Mouse (Mus musculus): ENCODE data around the gene Nt5c2. TPM values are rescaled to one million over a fixed set of nuclear protein-coding genes. Genes with fewer than 3 reads are reported as not detected.

Nt5c2 gene
- total RNA-seq, 4 experiments from 2014 or later: 72.5 to 101 (median 83.1) TPM

DNA sequence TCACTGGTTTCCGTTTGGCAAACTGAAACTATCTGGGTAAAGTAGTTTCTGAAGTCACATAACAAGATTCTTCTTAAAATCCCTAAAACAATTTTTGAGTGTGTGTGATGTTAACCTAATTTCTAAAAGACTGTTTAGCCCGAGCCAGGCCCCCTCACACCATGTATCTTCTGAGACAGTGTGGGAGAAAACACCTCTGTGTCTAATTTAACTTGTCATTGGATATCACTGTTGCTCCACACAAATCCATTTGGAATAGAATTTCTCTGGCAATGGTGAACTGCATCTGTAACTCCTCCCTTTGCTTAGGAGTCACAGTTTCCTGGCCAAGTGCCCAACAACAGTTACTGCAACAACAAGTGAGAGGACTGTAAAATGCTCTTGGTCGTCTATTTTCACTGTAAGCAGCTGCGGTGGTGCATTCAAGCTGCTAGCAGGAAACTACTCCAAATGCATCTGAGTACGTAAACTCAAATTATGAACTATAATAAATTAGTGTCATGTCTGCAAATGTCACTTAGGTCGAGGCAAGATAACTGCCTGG lies 85.8 kb downstream of the Nt5c2 start:
- peak in 1 of 2 experiments; percentile 40 for DNase-seq (ENCODE audit: low spot score in 2 of 2)

DNA sequence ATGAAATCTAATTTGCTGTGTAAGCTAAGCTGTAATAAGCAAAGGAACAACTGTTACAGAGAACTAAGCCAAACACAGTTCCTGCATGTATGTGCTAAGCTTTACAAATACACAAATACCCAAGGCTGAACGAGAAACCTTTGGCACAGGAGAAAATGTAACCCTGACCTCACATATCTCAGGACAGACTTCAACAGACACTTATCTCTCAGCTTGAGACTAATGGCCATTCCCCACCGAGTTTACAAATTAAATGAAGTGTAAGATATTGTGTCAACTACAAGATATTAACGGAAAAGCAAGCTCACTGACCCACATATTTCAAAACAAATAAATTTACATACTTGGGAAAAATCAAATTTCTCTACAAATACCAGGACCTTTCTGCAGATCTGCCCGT lies 86.8 kb downstream of the Nt5c2 start:
- no peak for DNase-seq (ENCODE audit: low spot score in 2 of 2)

DNA sequence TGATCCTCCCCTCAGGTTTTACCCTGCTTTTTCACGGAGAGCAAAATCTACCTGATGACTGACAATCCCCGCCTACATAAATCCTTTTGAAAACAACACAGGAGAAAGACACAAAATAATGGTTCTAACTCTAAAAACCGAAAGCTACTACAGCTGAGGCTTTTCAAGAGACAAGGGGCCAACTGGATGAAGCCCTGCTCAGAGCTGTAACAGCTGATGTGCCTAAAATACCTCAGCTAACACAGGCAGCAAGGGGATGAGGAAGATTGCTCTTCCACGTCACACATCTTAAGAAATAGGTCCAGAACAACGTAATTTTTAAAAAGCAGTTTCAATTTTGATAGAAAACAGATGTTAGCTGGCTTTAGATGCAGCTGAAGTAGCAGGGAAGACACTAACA lies 88.0 kb downstream of the Nt5c2 start:
- no peak for DNase-seq (ENCODE audit: low spot score in 2 of 2)

DNA sequence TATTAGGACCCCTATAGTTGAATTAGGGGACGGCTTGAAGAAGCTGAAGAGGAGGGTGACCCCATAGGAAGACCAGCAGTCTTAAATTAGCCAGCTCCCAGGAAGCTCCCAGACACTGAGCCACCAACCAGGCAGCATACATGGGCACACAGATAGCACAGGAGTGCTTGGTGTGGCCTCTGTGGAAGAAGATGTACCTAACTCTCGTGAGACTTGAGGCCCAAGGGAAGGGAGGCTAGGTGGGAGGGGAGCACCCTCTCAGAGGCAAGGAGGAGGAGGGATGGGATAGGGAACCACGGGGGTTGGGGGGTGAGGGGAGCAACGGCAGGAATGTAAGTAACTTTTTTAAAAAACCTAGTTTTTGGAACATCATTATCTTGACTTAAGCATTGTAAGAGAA lies 88.6 kb downstream of the Nt5c2 start:
- no peak for DNase-seq (ENCODE audit: low spot score in 2 of 2)

DNA sequence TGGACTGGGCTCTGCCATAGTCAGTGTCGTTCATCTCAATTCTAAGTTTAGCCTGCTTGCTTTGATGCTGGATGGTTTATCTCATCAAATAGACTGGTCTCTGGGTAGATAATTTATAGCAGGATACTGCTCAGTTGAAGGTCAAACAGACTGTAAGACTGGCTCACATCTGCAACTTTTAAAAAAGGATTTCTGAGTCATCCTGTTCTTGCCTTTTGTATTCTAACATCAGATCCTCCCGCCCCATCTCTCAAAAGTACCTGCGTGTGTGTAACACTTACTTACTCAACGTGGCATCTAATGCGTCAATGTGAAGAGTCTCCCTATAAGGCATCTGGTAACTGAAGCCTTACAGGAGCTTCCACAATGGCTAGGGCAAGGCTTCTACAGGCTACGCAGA lies 94.4 kb downstream of the Nt5c2 start:
- no peak for DNase-seq (ENCODE audit: low spot score in 2 of 2)

DNA sequence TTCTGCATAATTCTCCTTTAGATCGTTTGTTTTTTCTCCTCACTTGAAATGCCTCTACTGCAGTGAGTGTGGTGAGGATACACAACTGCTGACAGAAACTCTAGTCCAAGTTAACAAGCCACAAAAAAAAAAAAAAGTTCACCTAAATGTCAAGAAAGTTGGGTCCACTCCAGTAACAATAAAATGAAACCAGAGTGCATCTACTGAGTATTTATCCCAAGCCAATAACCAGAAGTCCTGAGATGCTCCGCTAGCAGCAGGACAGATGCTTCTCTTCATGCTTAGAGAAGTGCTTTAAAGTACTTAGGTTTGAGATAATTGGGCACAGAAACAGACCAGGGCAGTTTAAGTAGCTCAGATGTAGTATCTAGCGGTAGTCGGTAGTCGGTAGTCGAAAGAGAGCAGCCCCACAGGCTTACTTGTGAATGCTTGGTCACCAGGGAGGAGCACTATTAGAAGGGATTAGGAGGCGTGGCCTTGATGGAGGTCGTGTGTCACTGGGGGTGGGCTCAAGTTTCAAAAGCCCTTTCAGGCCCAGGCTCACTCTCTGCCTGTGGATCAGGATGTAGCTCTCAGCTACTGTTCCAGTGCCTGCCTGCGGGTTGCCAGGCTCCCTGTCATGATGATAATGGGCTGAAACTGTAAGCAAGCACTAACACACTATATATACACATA lies 99.4 kb downstream of the Nt5c2 start:
- DNase-seq (ENCODE audit: low spot score in 2 of 2): no peak

DNA sequence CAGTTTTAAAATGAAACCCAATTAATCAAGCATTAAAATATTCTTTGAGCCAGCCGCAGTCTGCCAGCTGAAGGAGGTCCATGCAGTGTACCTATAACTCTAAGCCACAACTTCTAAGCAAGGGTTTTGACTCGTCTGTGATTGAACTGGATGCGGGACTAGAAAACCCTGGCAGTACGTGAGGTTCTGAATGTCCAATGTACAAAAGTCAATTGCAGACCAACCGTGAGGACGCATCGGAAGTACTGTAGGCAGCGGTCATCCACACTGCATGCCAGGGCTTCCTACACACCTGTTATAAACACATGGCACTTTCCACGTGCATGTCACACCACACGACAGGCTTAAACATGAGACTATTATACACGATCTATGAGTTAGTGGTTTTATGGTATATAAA lies 101.3 kb downstream of the Nt5c2 start:
- no peak for DNase-seq (ENCODE audit: low spot score in 2 of 2)

DNA sequence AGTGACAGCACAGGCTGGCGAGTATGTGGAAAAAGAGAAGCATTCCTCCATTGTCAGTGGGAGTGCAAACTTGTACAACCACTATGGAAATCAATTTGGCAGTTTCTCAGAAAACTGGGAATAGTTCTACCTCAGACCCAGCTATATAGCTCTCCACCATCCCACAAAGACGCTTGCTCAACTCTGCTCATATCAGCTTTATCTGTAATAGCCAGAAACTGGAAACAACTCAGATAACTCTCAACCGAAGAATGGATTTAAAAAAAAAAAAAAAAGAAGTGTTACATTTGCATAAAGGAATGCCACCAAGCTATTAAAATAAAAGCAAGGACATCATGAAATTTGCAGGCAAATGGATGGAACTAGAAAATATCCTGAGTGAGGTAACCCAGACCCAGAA lies 103.5 kb downstream of the Nt5c2 start:
- DNase-seq (ENCODE audit: low spot score in 2 of 2): no peak

DNA sequence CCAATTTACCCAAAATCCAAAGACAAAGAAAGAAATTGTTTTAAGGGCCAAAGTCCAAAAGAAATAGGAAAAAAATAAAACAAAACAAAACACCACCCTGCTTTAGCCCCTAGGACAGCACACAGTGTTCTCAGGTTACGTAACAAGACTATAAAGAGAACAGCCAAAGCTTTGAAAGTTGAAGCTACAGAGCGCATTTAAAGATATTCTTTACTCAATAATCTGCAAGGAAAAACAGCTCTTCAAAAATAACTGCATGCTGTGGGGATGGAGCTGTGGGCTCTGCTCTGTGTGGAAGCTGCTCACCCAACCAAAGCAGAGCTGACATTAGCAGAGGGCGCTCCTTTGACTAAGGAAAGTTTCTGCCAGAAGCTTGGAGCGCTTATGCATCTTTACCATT lies 106.0 kb downstream of the Nt5c2 start:
- DNase-seq (ENCODE audit: low spot score in 2 of 2): peak in 1 of 2 experiments; percentile 43

DNA sequence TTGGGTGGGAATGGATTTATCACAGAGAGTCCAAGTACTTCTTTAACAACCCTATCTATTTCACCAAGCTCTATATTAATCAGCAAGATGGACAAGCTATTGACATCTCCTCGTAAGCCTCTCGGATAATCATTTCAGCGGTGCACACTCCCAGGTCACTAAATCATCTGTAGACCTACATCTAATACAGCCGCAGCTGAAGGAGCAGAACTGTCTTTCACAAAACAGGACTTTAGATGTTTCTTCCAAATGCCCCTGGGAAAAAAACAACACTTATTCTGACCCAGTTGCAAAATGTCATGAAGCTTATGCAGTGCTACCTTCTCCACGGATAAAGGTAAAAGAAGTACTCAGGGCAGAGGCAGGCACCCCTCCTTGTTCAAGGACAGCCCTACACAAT lies 106.7 kb downstream of the Nt5c2 start:
- no peak for DNase-seq (ENCODE audit: low spot score in 2 of 2)

DNA sequence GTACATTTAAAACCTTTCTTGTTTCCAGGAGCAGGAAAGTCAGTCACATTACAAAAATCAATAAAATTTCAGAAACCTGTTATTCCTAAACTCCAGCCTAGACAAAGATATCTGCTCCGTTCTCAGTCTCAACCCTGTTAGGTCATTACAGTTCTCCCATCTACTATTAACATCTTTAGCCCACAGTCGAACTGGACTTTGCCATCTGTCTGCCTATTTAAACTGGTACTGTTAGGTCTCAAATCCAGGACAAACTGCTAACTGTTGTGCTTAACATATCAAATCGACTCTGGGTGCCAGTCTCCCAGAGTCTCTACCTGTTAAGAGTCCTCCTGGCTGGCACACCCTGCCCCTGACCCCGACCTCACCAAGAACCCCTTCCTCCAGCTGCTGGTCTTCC lies 109.0 kb downstream of the Nt5c2 start:
- DNase-seq (ENCODE audit: low spot score in 2 of 2): no peak

DNA sequence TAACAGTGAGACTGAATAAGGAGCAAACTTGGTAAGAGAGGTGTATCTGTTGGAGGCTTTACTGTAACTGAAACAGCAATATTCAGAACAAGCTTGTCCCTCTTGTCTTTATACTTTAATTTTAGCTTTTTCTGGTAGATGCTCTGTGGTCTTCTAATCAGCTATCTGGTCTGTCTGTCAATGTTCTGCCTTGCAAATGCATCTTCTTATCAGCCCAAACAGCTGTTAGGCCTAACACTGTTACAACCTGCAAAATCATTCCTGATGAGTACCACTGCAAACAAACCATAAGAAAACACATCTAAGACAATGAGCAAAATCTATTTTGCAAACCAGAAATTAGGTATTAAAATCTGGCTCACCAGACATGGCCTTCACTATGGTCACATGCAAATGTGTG lies 109.6 kb downstream of the Nt5c2 start:
- no peak for DNase-seq (ENCODE audit: low spot score in 2 of 2)

DNA sequence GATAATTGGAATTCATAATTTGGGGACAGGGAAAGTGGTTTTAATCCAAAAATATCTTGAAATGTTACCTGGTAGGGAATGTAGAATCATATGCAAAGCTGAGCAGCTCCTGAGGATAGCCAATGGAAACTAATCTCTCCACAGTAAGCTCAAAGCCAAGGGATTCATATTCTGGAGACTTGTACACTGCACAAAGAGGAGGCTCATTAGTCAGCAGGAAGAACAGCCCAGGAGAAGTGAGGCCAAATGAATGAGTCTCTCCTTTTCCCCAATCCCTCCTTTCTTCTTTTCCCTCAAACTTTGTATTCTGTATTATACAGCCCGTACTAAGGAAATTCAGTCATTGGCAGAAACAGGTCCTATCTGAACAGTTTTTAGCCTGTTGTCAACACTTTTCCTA lies 110.0 kb downstream of the Nt5c2 start:
- DNase-seq (ENCODE audit: low spot score in 2 of 2): no peak

DNA sequence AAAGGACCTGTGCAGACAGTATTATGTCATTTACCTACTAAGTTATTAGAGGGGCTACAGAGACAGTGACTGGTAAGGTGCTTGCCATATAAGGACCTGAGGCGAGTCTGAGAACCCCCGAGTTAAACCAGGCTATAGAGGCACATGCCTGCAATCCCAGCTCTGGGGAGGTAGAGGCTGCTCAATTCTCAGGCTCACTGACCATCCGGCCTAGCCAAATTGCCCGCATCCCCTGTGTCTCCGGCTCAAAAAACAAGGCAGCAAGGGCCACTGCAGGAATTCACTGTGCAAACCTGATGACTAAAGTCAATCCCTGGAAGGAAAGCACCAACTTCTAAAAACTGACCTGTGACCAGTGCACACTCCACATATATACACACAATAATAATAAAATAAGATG lies 111.6 kb downstream of the Nt5c2 start:
- DNase-seq (ENCODE audit: low spot score in 2 of 2): no peak

DNA sequence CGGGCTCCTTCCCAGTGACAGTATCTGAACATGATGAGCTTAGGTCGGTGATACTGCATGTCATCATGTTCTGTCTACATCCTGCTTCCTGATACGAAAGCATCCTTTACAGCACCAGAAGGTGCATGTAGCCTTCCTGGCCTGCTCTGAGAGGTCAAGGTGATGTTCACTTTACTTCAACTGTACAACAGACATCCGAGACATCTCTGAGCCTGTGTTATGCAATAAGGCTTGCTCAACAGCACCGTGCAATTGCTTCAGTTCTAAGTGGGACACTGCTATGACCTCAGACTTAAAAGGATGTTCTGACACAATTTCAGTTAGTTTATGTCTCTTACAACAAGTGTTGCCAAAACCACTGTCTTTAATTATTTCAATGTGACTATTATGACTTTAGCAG lies 113.6 kb downstream of the Nt5c2 start:
- no peak for DNase-seq (ENCODE audit: low spot score in 2 of 2)

DNA sequence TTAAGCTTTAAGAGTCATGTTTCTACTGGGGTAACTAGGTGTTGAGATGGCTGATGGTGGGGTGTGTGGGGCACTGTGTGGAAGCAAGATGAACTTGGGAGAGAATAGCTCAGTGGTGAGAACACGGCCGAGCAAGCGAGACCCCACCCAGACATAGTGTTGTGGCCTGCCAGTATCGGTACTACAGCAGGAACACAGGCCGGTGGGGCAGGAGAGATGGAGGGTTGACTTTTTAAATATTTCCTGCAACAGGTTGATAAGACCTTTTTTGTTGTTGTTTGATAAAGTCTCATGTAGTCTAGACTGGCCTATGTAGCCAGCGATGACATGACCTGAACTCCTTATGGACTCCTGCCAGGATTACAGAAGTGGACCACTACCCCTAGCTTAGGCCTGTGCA lies 114.2 kb downstream of the Nt5c2 start:
- DNase-seq (ENCODE audit: low spot score in 2 of 2): no peak

DNA sequence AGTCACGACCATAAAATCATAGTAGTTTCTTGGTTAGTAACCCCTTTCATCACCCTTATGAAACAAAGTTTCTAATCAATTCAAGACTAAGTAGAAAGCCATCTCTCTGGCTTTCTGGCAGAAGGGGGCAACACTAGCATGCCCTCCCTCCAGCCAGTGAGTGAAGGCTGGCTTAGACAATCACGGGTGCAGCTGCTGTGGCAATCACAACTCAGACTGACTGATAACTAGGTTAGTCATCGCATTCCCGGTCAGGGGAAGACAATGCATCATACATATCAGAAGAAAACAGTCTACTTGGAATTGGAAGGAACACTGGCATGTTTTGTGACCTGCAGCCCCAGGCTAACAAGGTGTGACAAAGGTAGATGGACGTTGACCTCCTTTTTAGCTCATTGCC lies 115.1 kb downstream of the Nt5c2 start:
- no peak for DNase-seq (ENCODE audit: low spot score in 2 of 2)

DNA sequence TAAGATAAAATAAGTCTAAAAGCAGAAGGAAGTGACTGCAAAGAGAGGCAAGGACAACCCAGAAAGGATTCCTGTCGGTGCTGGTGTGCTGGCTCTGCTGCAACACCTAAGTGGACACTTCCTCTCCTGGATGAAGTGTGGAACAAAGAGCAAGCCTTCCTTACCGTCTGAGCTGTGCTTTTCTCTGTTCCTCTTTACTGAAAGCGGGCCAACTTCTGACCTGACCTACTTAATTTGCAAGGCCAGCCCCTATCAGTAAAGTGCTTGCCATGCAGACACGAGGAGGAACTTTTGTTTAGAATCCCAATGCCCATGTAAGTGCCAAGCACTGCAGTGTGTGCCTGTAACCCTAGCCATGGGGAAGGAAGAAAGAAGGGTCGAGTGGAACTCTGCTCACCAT lies 115.6 kb downstream of the Nt5c2 start:
- DNase-seq (ENCODE audit: low spot score in 2 of 2): no peak

DNA sequence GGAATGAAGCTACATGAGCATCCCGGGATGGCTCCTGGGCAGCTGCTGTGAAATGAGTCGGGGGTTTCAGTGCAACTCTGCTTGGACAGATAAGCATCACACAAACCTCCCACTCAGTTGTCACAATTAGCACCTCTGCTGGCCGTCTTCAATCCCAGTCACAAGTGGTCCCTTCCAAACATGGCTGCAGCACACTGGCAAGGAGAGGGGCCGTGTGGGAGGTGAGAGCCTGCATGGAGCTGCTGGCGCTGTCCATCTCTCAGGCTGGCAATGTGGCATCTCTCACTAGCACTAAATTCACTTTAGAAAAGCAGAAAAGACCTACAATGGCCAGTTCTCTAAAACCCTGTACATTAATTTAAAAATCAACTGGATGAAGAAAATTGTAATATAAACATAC lies 116.7 kb downstream of the Nt5c2 start:
- no peak for DNase-seq (ENCODE audit: low spot score in 2 of 2)

DNA sequence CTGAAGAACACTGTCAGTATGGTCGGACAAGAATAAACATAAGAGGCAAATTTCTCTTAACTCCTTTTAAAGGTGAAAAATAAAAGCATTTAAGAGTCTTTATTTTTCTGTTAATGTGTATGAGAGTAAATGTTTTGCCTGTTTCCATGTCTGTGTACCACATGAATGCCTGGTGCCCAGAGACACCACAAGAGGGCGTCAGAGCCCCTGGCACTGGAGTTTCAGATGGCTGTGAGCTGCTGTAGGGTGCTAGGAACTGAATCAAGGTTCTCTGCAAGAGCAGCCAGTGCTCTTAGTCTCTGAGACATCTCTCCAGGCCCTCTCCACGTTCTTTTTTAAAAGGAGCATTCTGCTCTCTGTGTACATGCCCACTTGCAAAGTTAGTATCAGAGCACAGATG lies 117.8 kb downstream of the Nt5c2 start:
- no peak for DNase-seq (ENCODE audit: low spot score in 2 of 2)

DNA sequence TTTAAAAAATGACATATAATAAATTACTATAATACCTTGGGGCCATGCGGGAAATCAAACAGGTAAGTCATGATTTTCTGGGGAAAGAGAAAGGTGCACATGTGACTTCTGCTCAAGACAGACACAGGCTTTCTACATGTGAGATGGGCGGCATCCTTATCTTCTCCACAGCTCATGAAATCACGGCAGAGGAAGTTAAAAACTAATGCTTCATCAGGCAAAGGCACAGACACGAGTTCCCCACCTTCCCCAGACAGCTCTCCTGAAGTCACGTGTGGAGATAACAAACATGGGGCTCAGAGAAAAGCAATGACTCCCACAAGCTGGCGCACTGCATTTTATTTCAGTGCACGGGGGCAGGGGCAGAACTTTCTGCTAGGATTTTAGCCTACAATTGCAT lies 121.5 kb downstream of the Nt5c2 start:
- DNase-seq (ENCODE audit: low spot score in 2 of 2): no peak

DNA sequence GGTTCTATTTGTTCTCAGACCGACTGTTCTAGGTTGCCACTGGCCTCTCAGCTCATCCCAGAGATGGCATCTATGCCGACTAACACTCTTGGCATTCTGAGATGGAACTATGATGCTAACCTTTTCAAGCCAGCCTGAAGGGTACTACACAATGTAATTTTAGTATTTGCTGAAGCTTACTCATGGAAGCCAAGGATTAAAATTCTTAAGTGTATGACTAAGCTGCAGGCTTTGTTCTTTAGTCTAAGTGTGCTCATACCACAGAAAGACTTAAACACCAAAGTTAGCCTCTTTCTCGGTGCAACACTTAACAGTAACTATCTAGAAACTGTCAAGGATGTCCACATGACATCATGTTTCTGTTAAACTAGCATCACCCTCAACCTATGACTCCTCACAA lies 122.1 kb downstream of the Nt5c2 start:
- no peak for DNase-seq (ENCODE audit: low spot score in 2 of 2)

DNA sequence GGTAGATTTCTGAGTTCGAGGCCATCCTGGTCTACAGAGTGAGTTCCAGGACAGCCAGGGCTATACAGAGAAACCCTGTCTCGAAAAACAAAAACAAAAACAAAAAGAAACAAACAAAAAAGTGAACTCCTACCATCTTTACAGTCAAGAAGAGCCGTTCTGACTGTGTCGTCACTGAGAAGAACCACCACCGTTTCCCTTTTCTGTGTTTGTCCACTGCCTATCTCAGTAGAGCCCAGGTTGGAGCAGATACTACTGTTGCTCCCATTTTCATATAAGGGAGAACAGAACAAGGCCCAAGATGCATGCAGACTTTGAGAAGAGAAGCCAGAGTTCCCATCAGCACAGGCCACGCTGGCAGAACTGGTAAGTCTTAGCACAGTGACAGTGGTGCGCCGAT lies 124.3 kb downstream of the Nt5c2 start:
- no peak for DNase-seq (ENCODE audit: low spot score in 2 of 2)

DNA sequence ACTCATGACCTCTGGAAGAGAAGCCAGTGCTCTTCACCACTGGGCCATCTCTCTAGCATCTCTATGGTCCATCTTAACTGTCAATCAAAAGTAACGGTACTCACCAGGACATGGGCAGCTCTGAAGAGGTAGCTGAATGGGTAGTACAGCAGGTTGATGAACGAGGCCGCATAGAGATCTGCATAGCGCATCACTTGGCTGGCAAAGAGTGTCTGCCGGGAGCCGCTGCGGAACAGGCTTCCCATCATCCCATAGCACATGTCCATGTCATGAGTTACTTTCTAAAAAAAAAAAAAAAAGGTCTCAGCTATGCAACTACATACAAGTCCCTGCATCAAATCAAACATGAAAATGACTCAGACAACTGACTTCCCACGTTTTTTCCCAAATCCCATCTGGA lies 125.3 kb downstream of the Nt5c2 start:
- no peak for DNase-seq (ENCODE audit: low spot score in 2 of 2)
